Mouse (Mus musculus) layer of hippocampus, adult 2 months (tissue): Measurements from ENCODE around the gene Hspa12a. TPM values are rescaled to one million over a fixed set of nuclear protein-coding genes. Genes with fewer than 3 reads are reported as not detected.

ENCODE experiments used
- DNase-seq, 2 experiments: peaks; one replicate each; pipeline ENCODE4 v3.0.0; 2022; ENCODE audit warnings: low spot score in 2 of 2
- H3K27ac ChIP-seq: fragments of 200-600 bp; 2 replicates; pipeline ENCODE4 v1.8.1; 2022
- H3K4me3 ChIP-seq: fragments of 200-600 bp; 2 replicates; pipeline ENCODE4 v1.8.1; 2022; ENCODE audit warnings: mild to moderate bottlenecking
- CTCF ChIP-seq: fragments of 200-600 bp; conservative IDR thresholded peaks from 2 replicates; pipeline ENCODE4 v1.8.1; 2022; ENCODE audit warnings: antibody characterized with exemption, mild to moderate bottlenecking, moderate library complexity
- total RNA-seq, 2 experiments: library from RNA; stranded (reverse); gene quantifications; 2 replicates each; pipeline ENCODE4 v1.2.3; 2021

Gene Hspa12a
- total RNA-seq, 2 experiments from 2014 or later = 239 to 246 TPM

DNA sequence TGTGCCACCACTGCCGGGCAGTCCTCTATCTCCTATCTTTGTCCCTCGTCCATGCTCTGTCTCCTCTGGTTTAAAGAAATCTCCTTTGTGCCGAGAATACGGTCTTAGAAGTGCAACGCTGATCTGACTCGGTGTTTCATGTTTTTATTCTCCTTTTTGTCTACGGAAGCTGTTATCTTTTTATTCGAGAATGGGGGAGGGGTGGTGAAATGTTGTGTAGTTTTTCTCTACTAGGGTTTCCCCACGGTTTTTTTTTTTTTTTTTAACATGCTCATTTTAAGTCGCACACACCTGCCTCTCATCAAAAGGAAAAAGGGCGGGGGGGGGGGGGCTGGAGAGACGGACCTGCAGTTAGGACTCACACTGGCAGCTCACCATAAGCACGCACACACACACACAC lies 8.8 kb upstream of the Hspa12a start:
- Histone ChIP-seq H3K27ac (no peak overlapping the region), H3K4me3 (no peak overlapping the region)
- TF ChIP-seq CTCF = no peak
- DNase-seq = no peak

- peak in 1 of 2 experiments; percentile 44 for DNase-seq
Measured at GRCm38 (mm10) chr19:58951521-58951920, 8.1 kb upstream of the Hspa12a start.

DNA sequence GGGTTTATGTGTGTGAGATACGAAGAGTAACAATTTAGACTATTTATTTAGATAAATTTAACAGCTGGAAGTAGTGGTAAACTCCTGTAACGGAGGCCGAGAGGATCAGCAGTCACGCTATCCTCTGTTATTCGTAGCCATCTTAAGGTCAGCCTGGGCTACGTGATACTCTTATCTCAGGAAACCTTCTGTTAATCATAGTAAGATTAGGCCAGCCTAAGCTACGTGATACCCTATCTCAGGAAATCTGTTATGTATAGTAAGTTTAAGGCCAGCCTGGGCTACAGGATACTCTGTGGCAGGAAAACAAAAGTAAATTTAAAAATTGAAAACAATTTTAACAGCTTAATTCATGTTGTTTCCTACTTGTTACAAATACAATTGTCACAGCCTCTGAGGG lies 2.5 kb upstream of the Hspa12a start:
- no peak for DNase-seq
- TF ChIP-seq CTCF = no peak
- Histone ChIP-seq H3K27ac (no peak overlapping the region), H3K4me3 (no peak overlapping the region)

More at GRCm38 (mm10) chr19:58951521-58951920, 8.1 kb upstream of the Hspa12a start:
- Histone ChIP-seq H3K4me3 (no peak overlapping the region), H3K27ac (no peak overlapping the region)
- no peak for TF ChIP-seq CTCF

DNA sequence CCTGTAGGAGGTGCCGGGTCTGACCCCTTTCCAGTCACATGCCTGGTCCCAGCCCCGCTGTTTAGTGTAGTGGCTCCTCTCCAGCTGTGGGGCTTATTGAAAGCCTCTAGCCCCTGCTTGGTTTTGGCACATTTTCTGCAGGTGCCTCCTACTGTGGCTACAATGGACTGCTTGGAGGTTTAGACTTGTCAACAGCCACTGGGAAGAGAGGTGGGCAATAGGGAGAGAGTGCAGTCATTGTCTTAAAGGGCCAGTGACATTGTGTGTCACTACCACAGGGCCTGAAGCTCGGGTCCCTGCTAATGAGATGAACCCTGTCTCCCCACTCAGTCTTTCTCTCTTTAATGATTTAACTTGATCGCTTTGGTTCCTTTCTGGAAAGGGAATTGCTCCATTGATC lies 10.4 kb downstream of the Hspa12a start:
- DNase-seq = no peak
- Histone ChIP-seq H3K27ac (no peak overlapping the region), H3K4me3 (no peak overlapping the region)
- no peak for TF ChIP-seq CTCF

GRCm38 (mm10) chr19:58931081-58931800 lies 12.2 kb downstream of the Hspa12a start:
- DNase-seq = no peak
- H3K4me3 ChIP-seq = no peak overlapping the region
- H3K27ac ChIP-seq = 0 out of 2 replicates have a peak overlapping the region, but pooled peaks have one; percentile 3
- no peak for TF ChIP-seq CTCF

GRCm38 (mm10) chr19:58919148-58919547 lies 24.3 kb downstream of the Hspa12a start:
- peak overlapping the region; percentile 23; the same call in 1 of the 2 replicates for H3K4me3 ChIP-seq
- TF ChIP-seq CTCF = no peak
- DNase-seq = no peak
- H3K27ac ChIP-seq = no peak overlapping the region

GRCm38 (mm10) chr19:58918597-58918996 lies 24.9 kb downstream of the Hspa12a start:
- H3K4me3 ChIP-seq = peak overlapping the region; percentile 23; the same call in 1 of the 2 replicates

DNA sequence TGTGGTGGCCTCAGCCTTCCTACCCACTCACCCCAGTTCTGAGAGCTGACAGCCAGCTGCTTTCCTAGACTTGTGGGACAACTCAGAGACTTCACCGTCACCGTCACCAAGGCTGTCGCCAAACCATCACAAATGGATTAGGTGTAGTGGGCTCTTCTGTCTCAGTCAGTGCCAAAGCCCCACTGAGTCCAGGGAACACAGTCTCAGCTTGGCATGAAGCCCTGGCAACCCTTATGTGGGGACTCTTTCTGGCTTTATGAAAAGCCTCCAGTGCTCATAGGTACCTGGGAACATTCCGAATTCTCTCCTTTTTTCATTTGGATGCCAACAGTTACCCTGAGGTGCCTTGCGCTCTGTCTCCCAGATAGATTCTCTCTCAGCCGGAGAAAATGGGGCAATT lies 30.2 kb downstream of the Hspa12a start:
- no peak for TF ChIP-seq CTCF
- no peak overlapping the region for H3K4me3 ChIP-seq
- no peak for DNase-seq
- no peak overlapping the region for H3K27ac ChIP-seq

More at GRCm38 (mm10) chr19:58918597-58918996, 24.9 kb downstream of the Hspa12a start:
- peak; percentile 25; the same call in 1 of the 2 replicates for TF ChIP-seq CTCF
- no peak for DNase-seq
- no peak overlapping the region for H3K27ac ChIP-seq

DNA sequence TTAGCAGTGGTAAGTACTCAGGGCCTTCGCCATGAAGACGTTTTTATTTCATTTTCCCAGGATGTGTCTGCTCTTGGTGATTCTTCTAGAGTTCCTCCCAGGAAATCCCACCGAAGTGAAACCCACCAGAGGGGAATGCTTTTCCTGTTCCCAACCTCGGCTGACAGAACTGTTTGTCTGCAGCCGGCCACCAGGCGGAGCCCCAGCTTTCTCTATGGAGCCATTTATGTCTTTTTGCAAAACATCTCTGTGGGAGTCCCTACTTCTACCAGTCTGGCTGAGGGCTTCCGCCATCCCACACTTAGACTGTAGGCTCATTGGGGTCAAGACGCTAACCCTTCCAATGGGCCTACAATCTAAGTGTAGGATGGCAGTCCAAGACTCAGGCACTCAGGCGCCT lies 32.1 kb downstream of the Hspa12a start:
- peak; percentile 96 for TF ChIP-seq CTCF
- Histone ChIP-seq H3K4me3 (peak overlapping the region; percentile 49), H3K27ac (peak overlapping the region; percentile 46; the same call in 1 of the 2 replicates)
- peak; percentile 69 to 77 for DNase-seq

- DNase-seq = no peak
- Histone ChIP-seq H3K27ac (peak overlapping the region; percentile 46; the same call in 1 of the 2 replicates), H3K4me3 (peak overlapping the region; percentile 49)
- no peak for TF ChIP-seq CTCF
Measured at GRCm38 (mm10) chr19:58910941-58911368, 32.5 kb downstream of the Hspa12a start.

DNA sequence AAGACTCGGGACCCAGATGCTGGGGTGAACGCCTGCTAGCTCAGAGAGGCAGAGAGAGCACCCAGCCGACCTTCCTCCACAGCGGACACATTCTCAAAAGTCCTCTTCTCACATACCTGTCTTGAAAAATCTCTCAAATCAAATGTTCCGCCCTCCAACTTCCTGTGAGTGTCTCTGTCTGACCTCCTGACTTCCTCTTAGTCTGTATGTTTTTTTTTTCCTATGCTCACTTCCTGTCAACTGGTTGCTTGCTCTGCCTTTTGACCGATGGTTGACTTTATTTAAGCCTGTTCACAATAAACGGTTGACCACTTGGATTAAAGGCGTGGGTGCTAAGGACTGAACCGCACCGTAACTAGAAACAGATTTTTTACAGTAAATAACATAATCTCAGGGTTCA lies 35.4 kb downstream of the Hspa12a start:
- no peak for TF ChIP-seq CTCF
- no peak for DNase-seq
- Histone ChIP-seq H3K4me3 (no peak overlapping the region), H3K27ac (no peak overlapping the region)

DNA sequence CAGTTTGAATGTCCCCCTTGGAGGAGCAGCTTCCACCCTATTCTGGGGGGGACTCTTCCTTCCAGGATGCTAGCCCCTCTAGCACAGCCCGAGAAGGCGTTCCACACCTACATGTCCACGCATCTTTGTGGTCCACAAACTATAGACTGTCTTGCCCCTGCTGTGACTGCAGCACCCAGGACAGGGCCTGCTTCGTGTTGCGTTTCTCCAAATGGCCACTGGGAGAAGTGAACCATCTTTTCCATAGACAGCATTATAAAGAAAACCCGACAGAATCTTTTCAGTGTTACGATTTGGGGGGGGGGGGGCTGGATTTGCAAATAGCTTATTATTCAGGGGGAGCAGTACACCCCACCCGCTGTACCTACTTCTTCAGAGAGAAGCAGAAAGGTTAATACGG lies 36.8 kb downstream of the Hspa12a start:
- TF ChIP-seq CTCF = peak; percentile 50
- no peak overlapping the region for H3K27ac ChIP-seq
- H3K4me3 ChIP-seq = no peak overlapping the region
- DNase-seq = no peak

DNA sequence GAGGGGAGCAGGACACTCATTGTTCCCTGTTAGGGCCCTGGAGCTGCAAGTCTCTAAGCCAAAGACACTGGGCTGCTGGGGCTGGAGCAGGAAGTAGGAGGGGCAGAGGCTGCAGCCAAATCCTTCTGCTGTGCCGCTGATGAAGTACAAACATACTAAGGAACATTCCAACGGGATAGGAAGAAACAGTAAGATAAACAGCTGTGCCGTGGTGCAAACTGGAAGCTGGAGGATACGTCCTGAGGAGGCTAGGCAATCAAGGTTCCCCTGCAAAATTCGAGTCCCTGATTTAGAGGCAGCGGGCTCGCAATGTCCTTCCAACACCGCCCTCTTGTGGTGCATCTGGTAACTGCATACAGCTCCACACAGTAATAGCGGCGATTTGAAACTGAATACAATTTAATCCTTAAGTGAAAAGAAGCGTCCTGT lies 39.5 kb downstream of the Hspa12a start:
- TF ChIP-seq CTCF = peak; percentile 98
- Histone ChIP-seq H3K4me3 (peak overlapping the region; percentile 38), H3K27ac (peak overlapping the region; percentile 21; the same call in 1 of the 2 replicates)
- peak; percentile 73 to 94 for DNase-seq
